Mouse (Mus musculus) forebrain, embryonic 16.5 days (tissue): Measurements from ENCODE around the gene Polk. TPM values are rescaled to one million over a fixed set of nuclear protein-coding genes. Genes with fewer than 3 reads are reported as not detected.

Experiments
- ATAC-seq: fragments of 200-750 bp; cut with Nextera tagmentation; 2 replicates; pipeline ENCODE4 v1.8.0; 2017; ENCODE audit warnings: mild to moderate bottlenecking, moderate library complexity
- H3K27ac ChIP-seq: fragments of 300-500 bp; sonication (generic); 2 replicates; pipeline ENCODE4 v1.5.1; 2014; ENCODE audit warnings: low read length, control low read depth
- H3K27me3 ChIP-seq: fragments of 300-500 bp; sonication (generic); replicated peaks from 2 replicates; pipeline ENCODE4 v1.6.1; 2014; ENCODE audit warnings: low read length; ENCODE audit not compliant: control insufficient read depth, insufficient read depth
- H3K36me3 ChIP-seq: fragments of 300-500 bp; sonication (generic); 2 replicates; pipeline ENCODE4 v1.6.1; 2014; ENCODE audit not compliant: control insufficient read depth, insufficient read depth
- H3K4me1 ChIP-seq: fragments of 300-500 bp; sonication (generic); replicated peaks from 2 replicates; pipeline ENCODE4 v1.6.1; 2014; ENCODE audit warnings: low read length; ENCODE audit not compliant: control insufficient read depth, insufficient read depth
- H3K4me2 ChIP-seq: fragments of 300-500 bp; sonication (generic); 2 replicates; pipeline ENCODE4 v1.6.1; 2014; ENCODE audit warnings: mild to moderate bottlenecking, low read length, control low read depth
- H3K4me3 ChIP-seq: fragments of 300-500 bp; sonication (generic); replicated peaks from 2 replicates; pipeline ENCODE4 v1.5.1; 2014; ENCODE audit warnings: mild to moderate bottlenecking, low read length, control low read depth
- H3K9ac ChIP-seq: fragments of 300-500 bp; sonication (generic); replicated peaks from 2 replicates; pipeline ENCODE4 v1.6.1; 2014; ENCODE audit warnings: low read depth, low read length, control low read depth
- H3K9me3 ChIP-seq: fragments of 300-500 bp; sonication (generic); 2 replicates; pipeline ENCODE4 v1.6.1; 2016; ENCODE audit warnings: low read length; ENCODE audit not compliant: control insufficient read depth
- WGBS: fragments of 180-500 bp; shearing (Covaris S2); extraction: QIAGEN DNeasy Blood & Tissue Kit; methylation state at CpG from one replicate; pipeline ENCODE4 v1.1.7; 2014; 5-methylcytosine and 5-hydroxymethylcytosine counted together
- polyA plus RNA-seq: library from polyadenylated mRNA; unstranded; fragments of >200 nt; fragmentation: Nextera tagmentation; extraction: Ambion mirVana; gene quantifications from 2 replicates; pipeline ENCODE4 v1.2.1, GENCODE M21; 2015

Polk gene
- polyA plus RNA-seq, 1 experiment from 2014 or later, result 7.1 TPM

GRCm38 (mm10) chr13:96533742-96534141 is 8.6 kb downstream of the Polk start:
- ATAC-seq, result no peak
- no peaks in the 10 kb centered on the region for H3K27me3 ChIP-seq
- H3K36me3 ChIP-seq, result no peaks in the 10 kb centered on the region
- H3K9me3 ChIP-seq, result no peaks in the 10 kb centered on the region
- H3K9ac ChIP-seq, result no peak overlapping the region
- H3K4me1 ChIP-seq, result no peaks in the 10 kb centered on the region; the same call in 1 of the 2 replicates
- WGBS, result 85% methylated on average over 2 of the region's 2 CpGs
- H3K4me2 ChIP-seq, result no peak overlapping the region
- no peak overlapping the region for H3K4me3 ChIP-seq
- no peak overlapping the region for H3K27ac ChIP-seq

GRCm38 (mm10) chr13:96532176-96532575 is 10.2 kb downstream of the Polk start:
- no peaks in the 10 kb centered on the region for H3K27me3 ChIP-seq
- no peak overlapping the region for H3K4me3 ChIP-seq
- H3K4me1 ChIP-seq, result no peaks in the 10 kb centered on the region; the same call in 1 of the 2 replicates
- 83% methylated on average over 6 of the region's 6 CpGs for WGBS
- H3K27ac ChIP-seq, result no peak overlapping the region
- no peaks in the 10 kb centered on the region for H3K9me3 ChIP-seq
- no peaks in the 10 kb centered on the region for H3K36me3 ChIP-seq
- no peak overlapping the region for H3K9ac ChIP-seq
- no peak for ATAC-seq
- no peak overlapping the region for H3K4me2 ChIP-seq

GRCm38 (mm10) chr13:96530064-96530463 is 12.3 kb downstream of the Polk start:
- Histone ChIP-seq H3K9ac (no peak overlapping the region), H3K4me3 (no peak overlapping the region), H3K36me3 (no peaks in the 10 kb centered on the region), H3K27ac (no peak overlapping the region), H3K4me1 (no peaks in the 10 kb centered on the region; the same call in 1 of the 2 replicates), H3K4me2 (no peak overlapping the region), H3K9me3 (no peaks in the 10 kb centered on the region), H3K27me3 (no peaks in the 10 kb centered on the region)
- WGBS, result 96% methylated on average over 9 of the region's 9 CpGs
- no peak for ATAC-seq

DNA sequence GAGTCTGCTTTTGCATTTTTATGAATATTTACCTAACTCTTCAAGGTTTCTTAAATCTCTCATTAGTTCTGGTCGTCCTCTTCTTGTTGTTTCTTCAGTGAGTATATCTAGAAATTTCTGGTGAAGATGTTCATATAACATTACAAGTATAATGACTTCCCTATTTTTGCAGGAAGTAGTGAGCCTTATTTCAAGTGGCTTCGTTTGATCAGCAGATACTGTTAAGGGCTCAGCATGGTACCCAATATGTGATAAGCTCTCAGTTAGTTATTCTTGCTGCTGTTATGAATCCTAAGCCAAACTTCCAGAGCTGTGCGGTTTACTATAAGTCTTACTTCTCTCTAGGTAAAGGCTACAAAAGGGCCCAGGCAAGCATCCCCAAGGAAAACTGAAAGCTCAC is 12.8 kb downstream of the Polk start:
- no peak for ATAC-seq
- WGBS, result 91% methylated on average over 3 of the region's 3 CpGs
- no peak overlapping the region for H3K4me3 ChIP-seq

DNA sequence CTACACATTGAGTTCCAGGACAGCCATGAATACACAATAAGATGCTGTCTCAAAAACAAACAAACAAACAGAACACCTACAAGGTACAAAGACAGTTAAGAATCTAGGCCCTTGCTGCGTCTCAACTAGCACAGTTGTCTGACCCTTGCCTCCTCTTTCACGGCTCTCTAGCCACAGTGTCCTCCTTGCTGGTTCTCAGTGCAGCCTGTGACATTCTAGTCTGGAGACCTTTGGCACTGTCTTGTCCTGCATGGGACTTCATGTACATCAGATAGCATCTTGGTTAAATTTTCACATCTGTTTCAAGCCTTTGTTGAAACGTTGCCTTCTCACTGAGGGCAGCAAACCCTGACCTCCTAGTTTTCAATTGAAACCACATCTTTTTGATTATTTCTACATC is 13.6 kb downstream of the Polk start:
- Histone ChIP-seq H3K4me1 (no peaks in the 10 kb centered on the region; the same call in 1 of the 2 replicates), H3K9me3 (no peaks in the 10 kb centered on the region), H3K4me3 (no peak overlapping the region), H3K27me3 (no peaks in the 10 kb centered on the region), H3K9ac (no peak overlapping the region), H3K4me2 (no peak overlapping the region), H3K36me3 (no peaks in the 10 kb centered on the region), H3K27ac (no peak overlapping the region)
- no peak for ATAC-seq
- WGBS, result 91% methylated on average over 3 of the region's 3 CpGs

More for the DNA sequence above, 12.8 kb downstream of the Polk start:
- Histone ChIP-seq H3K36me3 (no peaks in the 10 kb centered on the region), H3K27ac (no peak overlapping the region), H3K9ac (no peak overlapping the region), H3K4me2 (no peak overlapping the region), H3K9me3 (no peaks in the 10 kb centered on the region), H3K4me1 (no peaks in the 10 kb centered on the region; the same call in 1 of the 2 replicates), H3K27me3 (no peaks in the 10 kb centered on the region)

DNA sequence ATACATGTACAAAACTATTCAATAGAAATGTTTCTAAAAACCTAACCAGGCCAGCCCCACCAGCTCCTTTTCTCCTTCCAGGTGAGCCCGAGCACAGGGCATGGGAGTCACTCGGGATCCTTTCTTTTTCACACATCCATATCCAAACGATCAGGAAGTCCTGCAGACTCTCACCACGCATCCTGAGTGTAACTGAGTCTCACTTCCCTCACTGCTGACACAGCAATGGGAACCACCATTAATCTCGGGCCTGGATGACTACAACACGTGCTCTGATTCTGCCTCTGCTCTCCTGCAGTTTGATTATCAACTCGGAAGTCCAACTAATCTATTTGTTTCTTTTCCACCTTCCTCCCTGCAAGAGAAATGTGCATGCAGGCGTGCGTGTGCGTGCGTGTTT is 14.5 kb downstream of the Polk start:
- no peak for ATAC-seq
- H3K9me3 ChIP-seq, result no peaks in the 10 kb centered on the region
- 96% methylated on average over 11 of the region's 11 CpGs for WGBS
- no peaks in the 10 kb centered on the region for H3K36me3 ChIP-seq
- H3K27me3 ChIP-seq, result no peaks in the 10 kb centered on the region
- no peak overlapping the region for H3K27ac ChIP-seq
- H3K4me2 ChIP-seq, result no peak overlapping the region
- H3K4me3 ChIP-seq, result no peak overlapping the region
- no peaks in the 10 kb centered on the region; the same call in 1 of the 2 replicates for H3K4me1 ChIP-seq
- no peak overlapping the region for H3K9ac ChIP-seq

GRCm38 (mm10) chr13:96527022-96527421 is 15.4 kb downstream of the Polk start:
- H3K4me2 ChIP-seq, result no peak overlapping the region
- H3K9ac ChIP-seq, result no peak overlapping the region
- no peaks in the 10 kb centered on the region for H3K27me3 ChIP-seq
- no peaks in the 10 kb centered on the region for H3K9me3 ChIP-seq
- no peak overlapping the region for H3K4me3 ChIP-seq
- H3K27ac ChIP-seq, result no peak overlapping the region
- 97% methylated on average over 3 of the region's 3 CpGs for WGBS
- no peaks in the 10 kb centered on the region; the same call in 1 of the 2 replicates for H3K4me1 ChIP-seq
- H3K36me3 ChIP-seq, result no peaks in the 10 kb centered on the region
- no peak for ATAC-seq

GRCm38 (mm10) chr13:96521294-96521693 is 21.1 kb downstream of the Polk start:
- H3K9ac ChIP-seq, result no peak overlapping the region
- ATAC-seq, result no peak

GRCm38 (mm10) chr13:96517335-96517734 is 25.0 kb downstream of the Polk start:
- H3K27me3 ChIP-seq, result no peaks in the 10 kb centered on the region
- WGBS, result 93% methylated on average over 2 of the region's 2 CpGs
- H3K4me1 ChIP-seq, result no peaks in the 10 kb centered on the region
- ATAC-seq, result no peak
- H3K9me3 ChIP-seq, result no peaks in the 10 kb centered on the region
- H3K4me2 ChIP-seq, result no peak overlapping the region
- no peaks in the 10 kb centered on the region for H3K36me3 ChIP-seq
- no peak overlapping the region for H3K4me3 ChIP-seq
- H3K9ac ChIP-seq, result no peak overlapping the region
- H3K27ac ChIP-seq, result no peak overlapping the region

More at GRCm38 (mm10) chr13:96521294-96521693, 21.1 kb downstream of the Polk start:
- Histone ChIP-seq H3K4me3 (no peak overlapping the region), H3K4me1 (no peaks in the 10 kb centered on the region), H3K27ac (no peak overlapping the region), H3K9me3 (no peaks in the 10 kb centered on the region), H3K36me3 (no peaks in the 10 kb centered on the region), H3K27me3 (no peaks in the 10 kb centered on the region), H3K4me2 (no peak overlapping the region)
- 90% methylated on average over 3 of the region's 3 CpGs for WGBS

DNA sequence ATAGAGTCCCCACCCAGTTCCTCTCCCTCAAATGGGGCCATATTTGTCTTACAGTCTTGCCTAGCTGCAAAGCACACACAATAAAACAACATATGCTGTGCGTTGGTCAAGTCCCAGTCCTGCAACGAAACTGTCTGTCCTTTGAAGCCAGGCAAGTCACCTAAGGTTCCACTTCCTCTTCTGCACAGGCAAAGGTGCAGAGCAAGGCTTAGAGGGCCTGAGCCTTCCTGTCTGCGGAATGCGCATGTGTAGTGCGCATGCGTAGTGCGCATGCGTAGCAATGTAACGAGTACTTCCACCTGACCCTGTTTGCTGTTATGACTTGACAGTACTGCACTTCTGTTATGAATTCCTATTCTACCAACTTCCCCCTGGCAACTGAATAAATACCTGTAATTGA is 26.1 kb downstream of the Polk start:
- WGBS, result 93% methylated on average over 9 of the region's 9 CpGs
- no peak overlapping the region for H3K4me3 ChIP-seq
- H3K27ac ChIP-seq, result no peak overlapping the region
- H3K36me3 ChIP-seq, result no peaks in the 10 kb centered on the region
- no peaks in the 10 kb centered on the region for H3K27me3 ChIP-seq
- no peaks in the 10 kb centered on the region for H3K4me1 ChIP-seq
- no peaks in the 10 kb centered on the region for H3K9me3 ChIP-seq
- H3K4me2 ChIP-seq, result no peak overlapping the region
- no peak overlapping the region for H3K9ac ChIP-seq
- ATAC-seq, result no peak
